Mouse (Mus musculus) brain, embryonic 14.5 days (tissue): ENCODE data around the gene Il10.
"Not testable (repeated sequence)": the region's sequence is repeated elsewhere in the genome, so short reads cannot be mapped to it uniquely, and the experiment has no call there.

Experiments
- CTCF ChIP-seq: fragments of 200-500 bp; IDR thresholded peaks from 2 replicates; pipeline ENCODE4 v1.5.1; 2012; ENCODE audit warnings: inconsistent platforms, mild to moderate bottlenecking, moderate library complexity, borderline replicate concordance; ENCODE audit not compliant: insufficient read depth, insufficient read length; ENCODE audit errors: extremely low read depth
- POLR2A ChIP-seq: fragments of 200-500 bp; IDR thresholded peaks from 2 replicates; pipeline ENCODE4 v1.6.1; 2012; ENCODE audit warnings: mild to moderate bottlenecking, inconsistent platforms, borderline replicate concordance; ENCODE audit not compliant: poor library complexity, insufficient read depth, insufficient read length, severe bottlenecking; ENCODE audit errors: extremely low read depth

DNA sequence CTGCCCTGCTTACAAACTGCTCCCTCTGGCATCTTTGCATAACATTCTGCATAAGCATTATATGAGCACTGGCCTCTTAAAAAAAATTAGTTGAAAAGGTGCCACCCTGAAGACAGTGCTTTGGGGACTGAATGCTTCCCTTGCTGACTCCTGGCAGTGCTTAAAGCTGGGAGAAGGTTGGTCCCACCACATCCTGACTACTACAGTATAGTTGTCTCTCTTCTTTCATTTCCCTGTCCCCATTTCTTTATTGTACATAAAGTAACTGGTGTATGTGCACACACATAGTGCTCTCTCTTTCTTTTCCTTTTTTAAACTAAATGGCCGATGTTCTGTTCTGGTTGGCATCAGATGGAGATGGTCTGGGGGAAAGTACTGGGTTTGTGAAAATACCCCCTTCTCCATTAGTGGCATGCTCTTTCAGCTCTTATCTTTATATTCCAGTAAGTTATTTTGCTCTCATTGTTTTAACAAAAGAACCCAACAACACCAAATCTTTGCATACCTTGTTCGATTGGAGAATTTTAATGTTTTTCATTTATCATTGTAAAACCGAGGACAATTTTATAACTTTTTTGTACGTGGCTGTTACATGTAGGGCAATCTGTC is 3.7 kb downstream of the Il10 start:
- TF ChIP-seq CTCF, POLR2A: not testable (repeated sequence)
